Mouse (Mus musculus) C2C12 (cell line): ENCODE measurements around the gene Gpr25.

Experiments
- CEBPB ChIP-seq: IDR thresholded peaks from one replicate; pipeline ENCODE4 v1.6.1; 2011; ENCODE audit warnings: low read depth, mild to moderate bottlenecking, control low read depth, moderate library complexity
- CTCF ChIP-seq: IDR thresholded peaks from one replicate; pipeline ENCODE4 v1.5.1; 2011; ENCODE audit not compliant: control insufficient read depth, insufficient read depth, insufficient read length
- MAX ChIP-seq: IDR thresholded peaks from one replicate; pipeline ENCODE4 v1.6.1; 2011; ENCODE audit warnings: mild to moderate bottlenecking, control low read depth

GRCm38 (mm10) chr1:136229040-136229373, 31.7 kb downstream of the Gpr25 start:
- TF ChIP-seq CTCF (no peak), CEBPB (no peak), MAX (no peak)
